10 mouse cellular contexts compared by ENCODE assay signal in genomic region chr2:150500124-150500973, GRCm38 (mm10). TPM values are rescaled to one million over a fixed set of nuclear protein-coding genes. Genes with fewer than 3 reads are reported as not detected.
DNase-seq lines count a peak whose midpoint lies in the region; ATAC-seq and TF ChIP-seq lines count a peak whose summit lies in the region.
"Not testable (repeated sequence)": the region's sequence is repeated elsewhere in the genome, so short reads cannot be mapped to it uniquely, and the experiment has no call there.
"Had no signal": no experiment of that assay in that cellular context is flagged by ENCODE, and none has a peak within 500 bp of the region (broad histone marks: within the 10 kb centered on the region; RNA-seq: fewer than 3 reads in every experiment).

No protein-coding gene starts in this region.

- not testable (repeated sequence) for H3K27me3 ChIP-seq in heart, embryonic 13.5 days (replicated peaks); intestine, embryonic 14.5 days (replicated peaks; ENCODE audit: control insufficient read depth, insufficient read depth, low read length); limb, embryonic 13.5 days; lung, postnatal 0 days (replicated peaks; ENCODE audit: insufficient read depth, low read length); neural tube, embryonic 11.5 days (ENCODE audit: control insufficient read depth, insufficient read depth, low read length); testis, adult 2 months (ENCODE audit: control insufficient read depth, insufficient read depth, low read length)

- not testable (repeated sequence) for H3K36me3 ChIP-seq in heart, embryonic 13.5 days; intestine, embryonic 14.5 days (ENCODE audit: control insufficient read depth, insufficient read depth, low read length); limb, embryonic 13.5 days; lung, postnatal 0 days (ENCODE audit: insufficient read depth, low read length); neural tube, embryonic 11.5 days (ENCODE audit: control insufficient read depth, insufficient read depth, low read length); testis, adult 2 months (ENCODE audit: control insufficient read depth, insufficient read depth, low read length)

- not testable (repeated sequence) for TF ChIP-seq CTCF in lung, postnatal 0 days (IDR thresholded peaks at IDR 0.05); testis, adult 2 months (IDR thresholded peaks at IDR 0.05; ENCODE audit: control insufficient read depth, insufficient read depth, insufficient replicate concordance, low read depth, low read length)

- WGBS in heart, embryonic 13.5 days = 33% methylated on average over 60 of the region's 60 CpGs
- 40% methylated on average over 60 of the region's 60 CpGs for WGBS in intestine, embryonic 14.5 days
- 46% methylated on average over 60 of the region's 60 CpGs for WGBS in limb, embryonic 13.5 days
- WGBS in lung, postnatal 0 days = 41% methylated on average over 59 of the region's 60 CpGs
- WGBS in neural tube, embryonic 11.5 days = 39% methylated on average over 59 of the region's 60 CpGs

- H3K9ac ChIP-seq in heart, embryonic 13.5 days; intestine, embryonic 14.5 days (ENCODE audit: low read length); limb, embryonic 13.5 days; lung, postnatal 0 days (replicated peaks; ENCODE audit: low read depth): not testable (repeated sequence)
- H3K9ac ChIP-seq in neural tube, embryonic 11.5 days (ENCODE audit: low read length) = peak overlapping the region; percentile 32

- H3K4me3 ChIP-seq in heart, embryonic 13.5 days = peak overlapping the region; percentile 44
- not testable (repeated sequence) for H3K4me3 ChIP-seq in intestine, embryonic 14.5 days (ENCODE audit: low read depth, low read length); lung, postnatal 0 days (ENCODE audit: low read depth, low read length)
- peak overlapping the region; percentile 32 for H3K4me3 ChIP-seq in limb, embryonic 13.5 days
- peak overlapping the region; percentile 19 for H3K4me3 ChIP-seq in neural tube, embryonic 11.5 days (ENCODE audit: low read depth, low read length)
- peak overlapping the region; percentile 90 for H3K4me3 ChIP-seq in testis, adult 2 months (ENCODE audit: control insufficient read depth, low read depth, low read length)

- not testable (repeated sequence) for TF ChIP-seq EP300 in lung, postnatal 0 days (IDR thresholded peaks at IDR 0.05)

- not testable (repeated sequence) for H3K4me1 ChIP-seq in heart, embryonic 13.5 days; intestine, embryonic 14.5 days (replicated peaks; ENCODE audit: control insufficient read depth, insufficient read depth, low read length); limb, embryonic 13.5 days; lung, postnatal 0 days (ENCODE audit: insufficient read depth, low read depth, low read length); neural tube, embryonic 11.5 days (ENCODE audit: control insufficient read depth, insufficient read depth, low read length); testis, adult 2 months (ENCODE audit: control insufficient read depth, insufficient read depth, low read length)

- peak overlapping the region; percentile 64 for H3K4me2 ChIP-seq in heart, embryonic 13.5 days
- H3K4me2 ChIP-seq in intestine, embryonic 14.5 days (ENCODE audit: low read length) = peak overlapping the region; percentile 42
- peak overlapping the region; percentile 58 for H3K4me2 ChIP-seq in limb, embryonic 13.5 days (replicated peaks)
- H3K4me2 ChIP-seq in lung, postnatal 0 days (replicated peaks; ENCODE audit: low read depth, low read length) = peak overlapping the region; percentile 25; the same call in 1 of the 2 replicates
- H3K4me2 ChIP-seq in neural tube, embryonic 11.5 days (ENCODE audit: low read depth) = peak overlapping the region; percentile 36

- peak; percentile 65 for ATAC-seq in erythroid progenitor cell, adult 5-6 weeks (replicated peaks; ENCODE audit: low FRiP score, poor library complexity, severe bottlenecking)
- ATAC-seq in heart, embryonic 13.5 days (ENCODE audit: extremely low read depth, insufficient number of reproducible peaks, low FRiP score, low TSS enrichment); limb, embryonic 13.5 days (ENCODE audit: low FRiP score, low read depth); lung, postnatal 0 days: not testable (repeated sequence)
- ATAC-seq in intestine, embryonic 14.5 days (replicated peaks; ENCODE audit: low FRiP score, low TSS enrichment, low read depth) = 0 out of 2 replicates have a peak, but pooled peaks have one; percentile 27
- ATAC-seq in neural tube, embryonic 11.5 days (ENCODE audit: insufficient read depth, low FRiP score, low TSS enrichment) = 0 out of 2 replicates have a peak, but pooled peaks have one; percentile 60

- not testable (repeated sequence) for H3K9me3 ChIP-seq in heart, embryonic 13.5 days; intestine, embryonic 14.5 days (ENCODE audit: control insufficient read depth, low read length); limb, embryonic 13.5 days; lung, postnatal 0 days (ENCODE audit: low read length); neural tube, embryonic 11.5 days (ENCODE audit: control insufficient read depth, low read length)

- not testable (repeated sequence) for TF ChIP-seq POLR2A in testis, adult 2 months (IDR thresholded peaks at IDR 0.05; ENCODE audit: control insufficient read depth, low read depth, low read length)

- DNase-seq in brain, adult 2 months (ENCODE audit: low read depth, low spot score) = peak; percentile 0
- DNase-seq in intestine, embryonic 14.5 days (ENCODE audit: low spot score) = peak; percentile 51
- not testable (repeated sequence) for DNase-seq in lung, postnatal 0 days (ENCODE audit: low spot score)
- DNase-seq in neural tube, embryonic 11.5 days (ENCODE audit: low spot score) = peak; percentile 12

- H3K27ac ChIP-seq in heart, embryonic 13.5 days (replicated peaks); intestine, embryonic 14.5 days (ENCODE audit: low read depth); limb, embryonic 13.5 days; lung, postnatal 0 days (ENCODE audit: low read length); neural tube, embryonic 11.5 days (ENCODE audit: low read depth, low read length); testis, adult 2 months (ENCODE audit: control insufficient read depth, insufficient read depth, low read depth, low read length): not testable (repeated sequence)

RNA-seq across cellular contexts. Expression of gene Zfp345, which starts 15.5 kb away (rescaled TPM):
- total RNA-seq in erythroid progenitor cell, adult 5-6 weeks (2015; ENCODE audit: low replicate concordance) = not detected in 2 replicates
- not detected in 2 replicates for total RNA-seq in erythroid progenitor cell, adult 5-6 weeks (2017; ENCODE audit: low replicate concordance)
- polyA plus RNA-seq in heart, embryonic 13.5 days (2015; fragmentation: Nextera tagmentation; extraction: Ambion mirVana) = 0.06 TPM in 1 of 2 replicates, not detected in the other
- 0.07 and 0.16 TPM in 2 replicates for polyA plus RNA-seq in intestine, embryonic 14.5 days (2014; fragmentation: Nextera tagmentation; extraction: Ambion mirVana)
- polyA plus RNA-seq in limb, embryonic 13.5 days (2015; fragmentation: Nextera tagmentation; extraction: Ambion mirVana) = 0.15 TPM in 1 of 2 replicates, not detected in the other
- not detected in 2 replicates for polyA plus RNA-seq in lung, postnatal 0 days (2015; fragmentation: Nextera tagmentation; extraction: Ambion mirVana)
- 0.34 TPM in 1 of 2 replicates, not detected in the other for polyA plus RNA-seq in neural tube, embryonic 11.5 days (2014; fragmentation: Nextera tagmentation; extraction: Ambion mirVana)
- not detected in 2 replicates for polyA plus RNA-seq in testis, adult 2 months (2012; rRNA removed)
- polyA plus RNA-seq: cortical plate, adult 2 months; spleen, adult 2 months had no signal

RNA-seq across cellular contexts. Expression of gene Zfp442, which starts 49.1 kb away (rescaled TPM):
- not detected in 2 replicates for total RNA-seq in erythroid progenitor cell, adult 5-6 weeks (2015; ENCODE audit: low replicate concordance)
- total RNA-seq in erythroid progenitor cell, adult 5-6 weeks (2017; ENCODE audit: low replicate concordance) = 1.5 TPM in 1 of 2 replicates, not detected in the other
- 3.8 and 4.8 TPM in 2 replicates for polyA plus RNA-seq in heart, embryonic 13.5 days (2015; fragmentation: Nextera tagmentation; extraction: Ambion mirVana)
- 7.1 and 7.7 TPM in 2 replicates for polyA plus RNA-seq in intestine, embryonic 14.5 days (2014; fragmentation: Nextera tagmentation; extraction: Ambion mirVana)
- polyA plus RNA-seq in limb, embryonic 13.5 days (2015; fragmentation: Nextera tagmentation; extraction: Ambion mirVana) = 9.2 and 10.7 TPM in 2 replicates
- 2.1 and 2.7 TPM in 2 replicates for polyA plus RNA-seq in lung, postnatal 0 days (2015; fragmentation: Nextera tagmentation; extraction: Ambion mirVana)
- 8.6 and 9.0 TPM in 2 replicates for polyA plus RNA-seq in neural tube, embryonic 11.5 days (2014; fragmentation: Nextera tagmentation; extraction: Ambion mirVana)
- polyA plus RNA-seq in testis, adult 2 months (2012; rRNA removed) = 0.46 and 0.59 TPM in 2 replicates
